Mouse (Mus musculus) E14TG2a.4 (cell line): ENCODE data around the gene Cxcr1.

Experiments used
- CTCF ChIP-seq: conservative IDR thresholded peaks from 2 replicates; pipeline ENCODE4 v1.5.1; 2014; ENCODE audit warnings: low read length
- POU5F1 ChIP-seq: IDR thresholded peaks from 2 replicates; pipeline ENCODE4 v1.6.1; 2014; ENCODE audit warnings: low read length, borderline replicate concordance

GRCm38 (mm10) chr1:74201048-74201844 is 6.8 kb upstream of the Cxcr1 start:
- TF ChIP-seq CTCF (no peak), POU5F1 (no peak)
